Mouse (Mus musculus) G1E-ER4 (cell line): Measurements from ENCODE around the gene Med16. TPM values are rescaled to one million over a fixed set of nuclear protein-coding genes. Genes with fewer than 3 reads are reported as not detected.

Experiments
- GATA1 ChIP-seq: IDR thresholded peaks from one replicate; pipeline ENCODE4 v1.8.0; 2012; ENCODE audit warnings: low read length, inconsistent platforms
- polyA plus RNA-seq: library from polyadenylated mRNA; stranded (reverse); fragments of >175 nt; gene quantifications from 2 replicates; pipeline ENCODE4 v1.2.3, GENCODE M21; 2012

The Med16 gene
- polyA plus RNA-seq, 1 experiment, result 64.2 TPM

DNA sequence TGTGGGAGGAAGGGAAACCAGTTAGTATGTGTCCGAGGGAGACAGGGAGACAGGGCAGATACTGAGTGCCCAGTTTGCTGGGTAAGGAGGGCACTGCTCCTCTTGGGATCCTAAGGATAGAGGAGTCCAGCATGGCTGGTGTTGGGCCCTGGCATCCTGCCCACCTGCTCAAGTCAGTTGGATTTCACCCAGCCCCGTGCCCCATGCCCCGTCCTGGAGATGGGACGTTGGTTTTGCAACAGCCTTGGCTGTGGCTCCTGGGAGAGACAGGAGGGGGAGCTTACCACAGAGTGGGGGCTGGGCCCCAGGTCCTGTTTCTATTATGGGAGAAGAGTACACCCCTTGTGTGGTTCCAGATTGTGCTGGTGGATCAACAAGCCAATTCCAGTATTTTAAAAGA is 24.3 kb downstream of the Med16 start:
- TF ChIP-seq GATA1, result no peak

DNA sequence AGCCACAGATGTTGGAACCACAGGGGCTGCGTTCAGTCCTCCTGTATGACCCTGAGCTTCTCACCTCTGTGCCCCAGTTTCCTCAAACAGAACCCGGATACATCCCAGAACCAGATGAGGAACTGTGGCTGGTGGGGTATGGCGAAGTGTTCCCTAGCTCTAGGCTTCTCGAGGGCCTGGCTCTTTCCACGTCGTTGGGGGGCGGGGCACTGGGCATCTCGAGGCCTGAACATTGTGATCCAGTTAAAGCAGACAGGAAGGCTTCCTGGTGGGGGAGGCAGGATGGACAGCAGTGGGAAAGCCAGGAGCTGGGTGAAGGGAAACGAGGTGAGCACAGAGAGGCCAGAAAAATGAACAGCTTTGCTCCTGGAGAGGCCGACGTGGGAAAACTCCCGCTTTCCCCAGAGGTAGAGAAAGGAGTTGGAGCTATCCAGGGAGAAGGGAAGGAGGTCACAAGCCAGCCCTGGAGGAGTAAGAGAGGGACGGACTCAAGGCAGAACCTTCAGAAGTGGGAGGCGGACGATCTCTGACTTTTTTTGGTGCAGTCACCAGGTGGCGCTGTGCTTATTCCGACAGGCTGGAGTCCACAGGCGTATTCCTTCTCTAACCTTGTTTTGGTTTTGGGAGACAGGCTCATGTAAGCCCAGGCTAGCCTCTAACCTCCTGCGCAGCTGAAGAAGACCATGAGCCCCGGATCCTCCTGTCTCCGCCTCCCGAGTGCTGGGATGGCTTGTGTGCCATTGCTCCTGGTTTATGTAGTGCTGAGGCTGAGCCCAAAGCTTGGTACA is 25.2 kb downstream of the Med16 start:
- TF ChIP-seq GATA1, result no peak

DNA sequence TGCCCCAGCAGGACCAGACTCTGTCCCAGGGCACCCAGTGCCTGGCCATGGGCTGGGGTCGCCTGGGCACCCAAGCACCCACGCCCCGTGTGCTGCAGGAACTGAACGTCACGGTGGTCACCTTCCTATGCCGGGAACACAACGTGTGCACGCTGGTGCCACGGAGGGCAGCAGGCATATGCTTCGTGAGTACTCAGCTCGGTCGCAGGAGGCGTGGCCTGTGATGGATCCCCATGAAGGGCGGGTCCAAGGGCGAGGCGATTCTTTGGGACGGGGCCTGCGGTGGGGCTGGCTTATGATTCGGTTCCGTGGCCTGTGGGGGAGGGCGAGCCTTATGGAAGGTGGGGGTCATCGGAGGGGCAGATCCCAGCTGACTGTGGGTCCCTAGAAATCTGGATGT is 26.7 kb downstream of the Med16 start:
- TF ChIP-seq GATA1, result no peak

DNA sequence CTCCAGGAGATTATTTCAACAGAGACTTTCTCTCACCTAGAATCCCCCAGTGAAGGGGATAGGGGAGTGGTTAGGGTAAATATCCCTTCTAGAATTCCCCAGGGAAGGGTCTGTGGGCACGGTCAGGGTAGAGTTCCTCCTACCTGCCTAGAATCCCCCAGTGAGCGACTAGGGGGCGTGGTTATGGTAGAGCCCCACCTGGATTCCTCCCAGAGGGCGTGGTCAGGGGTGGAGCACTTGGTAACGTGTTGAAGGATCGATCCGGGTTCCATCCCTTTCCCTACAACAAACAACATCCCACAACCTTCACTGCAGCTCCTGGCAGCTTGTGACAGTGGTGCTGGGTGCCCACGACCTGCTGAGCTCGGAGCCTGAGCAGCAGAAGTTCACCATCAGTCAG is 28.0 kb downstream of the Med16 start:
- no peak for TF ChIP-seq GATA1

DNA sequence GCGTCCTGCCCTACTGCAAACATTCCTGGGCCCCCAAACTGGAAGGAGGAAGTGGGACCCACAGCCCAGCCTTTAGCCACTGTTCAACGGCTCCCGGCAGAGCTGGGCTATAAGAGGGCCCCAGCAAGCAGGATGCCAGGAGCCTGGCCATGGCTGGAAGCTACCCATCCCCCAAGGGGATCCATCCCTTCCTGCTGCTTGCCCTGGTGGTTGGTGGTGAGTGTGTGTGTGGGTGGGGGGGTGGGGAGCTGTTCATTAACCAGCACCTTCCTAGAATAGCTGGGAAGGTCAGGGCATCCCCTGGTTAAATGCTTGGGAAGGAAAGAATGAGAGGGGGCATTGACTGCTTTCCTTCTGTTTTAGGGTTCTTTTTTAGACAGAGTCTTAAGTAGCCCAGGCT is 29.2 kb downstream of the Med16 start:
- TF ChIP-seq GATA1, result no peak

DNA sequence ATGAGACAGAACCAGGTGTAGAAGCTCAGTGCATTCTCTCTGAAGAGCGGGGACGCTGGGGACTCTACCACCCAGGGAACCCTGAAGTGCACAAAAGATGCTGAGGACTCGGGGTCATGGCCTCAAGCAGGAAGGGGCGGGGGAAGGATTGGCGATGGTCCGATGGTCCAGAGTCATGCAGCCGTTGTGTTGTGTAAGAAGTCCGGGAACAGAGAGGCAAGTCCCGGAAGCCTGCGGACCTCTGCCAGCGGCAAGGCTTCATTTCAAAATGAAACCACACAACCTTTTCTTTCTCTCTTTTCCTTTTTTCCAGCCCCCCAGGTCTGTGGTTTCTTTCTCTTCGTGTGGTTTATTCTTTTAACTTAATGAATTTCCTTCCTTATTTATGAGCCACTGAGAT is 31.0 kb downstream of the Med16 start:
- no peak for TF ChIP-seq GATA1

DNA sequence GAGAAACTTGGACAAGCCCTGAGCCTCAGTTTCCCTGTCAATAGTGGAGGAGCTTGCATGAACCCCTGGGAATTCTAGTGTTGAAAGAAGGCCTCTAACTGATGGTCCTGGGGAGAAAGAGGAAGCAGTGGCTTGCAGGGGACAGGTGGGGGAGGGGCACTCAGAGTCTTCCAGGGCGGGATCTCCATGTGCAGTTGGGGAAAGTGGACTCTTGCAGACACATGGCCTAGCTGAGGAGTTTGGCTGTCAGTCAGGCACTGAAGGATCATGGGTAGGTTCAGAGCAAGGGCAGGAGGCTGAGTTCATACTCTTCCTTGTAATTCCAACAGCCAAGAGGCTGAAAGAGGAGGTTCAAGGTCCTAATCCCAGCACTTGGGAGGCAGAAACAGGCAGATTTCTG is 31.5 kb downstream of the Med16 start:
- TF ChIP-seq GATA1, result no peak

DNA sequence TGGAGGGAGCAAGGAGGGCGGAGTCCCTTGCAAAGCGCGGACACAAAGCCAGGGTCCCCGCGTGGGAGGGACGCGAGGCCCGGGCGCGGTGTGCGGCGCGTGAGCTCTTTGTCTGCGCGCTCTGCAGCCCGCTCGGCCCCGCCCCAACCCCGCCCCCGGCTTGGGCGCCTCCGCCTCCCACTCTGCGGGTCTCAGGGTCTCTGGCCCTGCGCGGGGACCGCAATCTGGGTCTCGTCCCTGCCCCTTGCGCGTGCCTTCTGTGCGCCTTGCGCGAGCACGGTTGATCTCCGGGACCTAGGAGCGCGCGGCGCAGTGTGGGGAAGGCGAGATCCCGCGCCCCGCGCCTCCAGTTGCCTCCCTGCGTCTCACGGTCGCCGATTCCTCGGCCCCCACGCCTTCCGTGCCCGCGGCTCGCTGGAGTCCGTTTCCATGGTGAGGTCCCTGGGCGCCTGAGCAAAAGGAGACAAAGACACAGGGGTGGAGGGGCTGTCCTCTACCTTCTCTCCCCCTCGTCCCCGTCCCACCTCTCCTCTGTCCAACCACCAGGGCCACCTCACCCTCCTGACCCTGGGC is 34.3 kb downstream of the Med16 start, which contains the start of the genes Prtn3 and Plppr3:
Prtn3 (plus strand) TSS at position 187 of the 573 bp plus-strand sequence.
Plppr3 (minus strand) TSS at position 345 of the 573 bp plus-strand sequence.
- TF ChIP-seq GATA1, result no peak

DNA sequence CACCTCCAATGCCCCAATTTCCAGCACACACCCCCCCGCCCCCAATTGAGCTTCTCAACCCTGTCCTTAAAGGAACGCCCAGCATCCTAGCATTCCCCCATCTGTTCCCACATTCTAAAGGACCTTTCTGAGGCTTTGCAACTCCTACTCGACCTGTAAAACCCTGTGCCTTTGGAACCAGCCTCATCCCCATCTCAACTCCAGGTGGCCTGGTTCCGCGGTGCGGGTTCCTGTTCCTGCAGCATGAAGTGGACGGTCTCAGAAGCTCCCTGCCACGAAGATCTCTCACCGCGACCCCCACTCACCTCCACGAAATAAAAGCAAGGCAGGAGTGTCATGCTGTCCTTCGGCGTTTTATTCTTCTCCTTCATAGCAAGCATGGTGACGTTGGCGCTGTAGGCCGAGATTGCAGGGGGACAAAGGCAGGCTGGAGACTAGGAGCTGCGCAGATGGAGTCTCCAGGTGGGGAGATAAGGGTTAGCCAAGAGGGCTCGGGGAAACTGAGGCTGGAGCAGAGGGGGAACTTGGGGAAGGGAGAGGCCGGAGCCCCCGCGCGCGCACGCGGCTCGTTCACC is 34.9 kb downstream of the Med16 start:
- TF ChIP-seq GATA1, result no peak

DNA sequence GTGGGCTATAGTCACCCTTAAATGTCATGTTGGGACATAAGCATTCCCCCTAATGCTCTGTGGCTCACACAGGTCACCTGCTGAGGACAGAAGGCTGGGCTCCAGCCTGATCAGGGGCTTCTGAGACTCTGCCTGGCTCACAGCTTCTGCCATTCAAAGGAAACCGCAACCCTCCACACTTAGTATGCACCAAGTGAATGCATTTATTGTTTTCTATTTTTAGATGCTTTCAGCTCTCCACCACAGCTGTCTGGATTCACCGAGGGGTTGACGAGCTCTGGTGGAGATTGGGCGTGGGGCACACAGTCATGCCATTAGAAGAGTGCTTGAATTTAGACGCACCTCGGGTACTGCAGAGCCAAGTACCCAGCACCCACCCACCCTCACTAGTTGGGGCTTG is 35.4 kb downstream of the Med16 start:
- no peak for TF ChIP-seq GATA1

DNA sequence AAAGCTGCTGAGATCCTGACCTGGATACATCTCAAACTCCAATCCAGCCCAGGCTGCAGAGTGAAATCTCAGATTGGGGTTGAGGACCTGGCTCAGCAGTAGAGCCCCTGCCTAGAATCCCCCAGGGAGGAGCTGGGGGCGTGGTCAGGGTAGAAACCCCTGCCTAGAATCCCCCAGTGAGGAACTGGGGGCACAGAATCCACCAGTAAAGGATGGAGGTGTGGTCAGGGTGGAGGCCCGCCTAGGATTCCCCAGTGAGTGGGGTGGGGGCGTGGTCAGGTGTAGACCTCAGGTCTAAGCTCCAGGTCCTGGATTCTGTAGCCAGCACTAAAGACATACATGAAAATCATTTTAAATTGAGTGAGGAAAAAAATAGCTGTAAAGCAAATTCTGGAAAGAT is 35.9 kb downstream of the Med16 start:
- TF ChIP-seq GATA1, result no peak

DNA sequence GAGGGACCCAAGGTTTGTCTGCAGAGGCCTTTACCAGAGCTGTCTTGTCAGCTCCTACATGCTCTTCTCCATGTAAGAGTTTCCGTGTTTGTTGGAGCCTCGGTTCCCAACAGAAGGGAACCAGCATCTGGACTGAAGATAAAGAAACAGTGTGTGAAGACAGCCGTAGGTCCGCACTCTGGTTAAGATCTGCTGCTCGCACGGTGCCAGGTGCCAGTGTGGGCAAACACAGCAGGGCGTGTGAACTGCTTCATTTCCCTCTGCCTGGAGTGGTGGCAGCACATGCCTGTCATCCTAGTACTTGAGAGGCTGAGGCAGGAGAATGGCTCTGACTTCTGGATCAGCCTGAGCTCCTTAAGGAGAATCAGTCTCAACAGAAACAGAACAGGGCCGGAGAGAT is 36.9 kb downstream of the Med16 start:
- no peak for TF ChIP-seq GATA1

DNA sequence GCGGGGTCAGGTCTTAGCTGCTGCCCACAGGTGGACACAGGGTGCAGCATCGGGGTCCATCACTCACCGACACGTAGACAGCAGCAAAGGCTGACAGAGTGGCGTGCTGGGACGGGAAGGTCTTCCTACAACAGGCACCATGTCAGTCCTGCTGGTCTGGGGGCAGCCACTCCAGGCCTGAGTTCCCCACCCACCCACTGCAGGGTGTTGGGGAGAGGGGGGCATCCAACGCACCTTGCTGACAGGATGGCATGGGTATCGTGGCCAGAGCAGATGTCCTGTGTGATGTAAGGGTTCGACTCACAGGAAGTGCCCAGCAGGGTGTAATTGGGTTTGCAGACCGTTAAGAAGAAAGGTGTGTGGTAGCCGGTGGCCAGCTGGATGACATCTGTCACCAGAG is 42.1 kb downstream of the Med16 start:
- TF ChIP-seq GATA1, result no peak

DNA sequence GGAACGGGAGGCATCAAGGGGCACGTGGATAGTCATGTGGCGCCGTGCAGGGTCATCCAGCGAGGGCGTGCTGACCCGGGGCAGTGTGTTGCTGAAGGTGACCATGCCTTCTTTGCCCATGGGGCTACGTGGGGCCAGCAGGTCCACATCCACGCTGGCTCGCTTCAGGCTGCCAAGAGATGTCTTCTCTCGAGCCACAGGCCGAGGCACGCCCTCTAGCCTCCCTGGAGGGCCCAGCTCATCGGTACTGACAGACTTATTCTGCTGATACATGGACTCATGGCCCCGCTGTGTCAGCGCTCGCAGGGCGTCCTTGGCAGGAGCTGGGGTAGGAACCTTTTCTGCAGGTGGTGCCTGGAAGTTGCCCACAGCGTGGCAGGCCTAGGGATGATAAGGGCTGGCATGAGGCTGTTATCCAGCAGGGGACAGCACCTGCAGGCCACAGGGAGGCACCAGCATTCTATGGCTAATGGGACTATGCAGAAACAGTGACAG is 42.9 kb downstream of the Med16 start:
- no peak for TF ChIP-seq GATA1

DNA sequence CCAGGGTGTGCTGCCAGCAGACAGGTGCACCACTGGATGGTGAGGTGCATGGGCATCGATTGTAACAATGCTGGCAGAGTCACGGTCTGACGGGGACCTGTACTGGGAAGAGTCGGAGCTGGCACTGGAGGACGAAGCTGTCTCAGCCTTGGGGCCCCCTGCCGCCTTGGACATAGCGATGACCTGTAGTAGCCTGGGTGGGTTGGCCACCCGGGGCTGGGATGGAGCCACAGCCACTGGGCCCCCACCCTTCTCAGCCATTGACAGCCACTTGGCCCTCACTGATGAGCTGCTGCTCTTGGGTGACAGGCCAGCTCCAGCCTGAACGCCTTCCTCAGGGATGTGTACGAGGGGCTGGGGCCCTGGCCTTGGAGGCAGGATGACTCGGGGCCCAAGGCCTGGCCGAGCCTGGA is 43.5 kb downstream of the Med16 start:
- TF ChIP-seq GATA1, result no peak

DNA sequence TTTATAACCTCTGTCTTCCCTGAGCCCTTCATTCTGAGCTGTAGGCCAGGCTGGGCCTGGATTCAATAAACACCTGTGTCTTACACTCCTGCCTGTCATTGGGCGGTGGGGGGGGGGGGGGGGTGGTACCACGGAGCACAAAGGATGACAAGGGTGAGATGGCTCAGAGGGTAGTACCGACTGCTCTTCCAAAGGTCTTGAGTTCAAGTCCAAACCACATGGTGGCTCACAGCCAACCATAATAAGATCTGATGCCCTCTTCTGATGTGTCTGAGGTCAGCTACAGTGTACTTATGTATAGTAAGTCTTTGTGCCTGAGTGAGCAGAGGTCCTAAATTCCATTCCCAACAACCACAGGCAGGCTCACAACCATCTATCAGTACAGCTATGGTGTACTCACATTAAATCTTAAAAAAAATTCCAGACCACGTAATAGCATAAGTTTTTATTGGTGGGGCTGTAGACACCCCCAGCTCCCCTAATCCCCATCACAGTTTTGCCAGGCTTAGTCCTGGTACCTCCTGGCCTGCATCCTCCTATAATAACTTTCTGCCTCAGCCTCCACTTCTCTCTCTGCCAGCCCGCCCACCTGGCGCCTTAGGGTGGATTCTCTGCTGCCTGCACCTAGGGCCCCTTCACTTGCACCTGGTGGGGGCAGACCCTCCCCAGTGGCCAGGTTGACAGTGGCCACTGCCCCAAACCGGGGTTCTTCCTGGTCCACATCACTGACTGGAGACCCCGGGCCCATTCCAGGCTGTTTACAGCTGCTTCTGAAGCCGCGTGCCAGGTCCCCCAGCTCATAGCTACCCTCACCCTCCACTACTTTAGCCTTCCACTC is 44.2 kb downstream of the Med16 start:
- TF ChIP-seq GATA1, result no peak
